Mouse (Mus musculus) naive thymus-derived CD4-positive, alpha-beta T cell, adult 2 months (primary cell): ENCODE measurements around the gene Tacc2.

Source experiments
- DNase-seq: peaks from one replicate; pipeline ENCODE4 v3.0.0-alpha.2; 2011; ENCODE audit warnings: low read depth

Gene Tacc2

DNA sequence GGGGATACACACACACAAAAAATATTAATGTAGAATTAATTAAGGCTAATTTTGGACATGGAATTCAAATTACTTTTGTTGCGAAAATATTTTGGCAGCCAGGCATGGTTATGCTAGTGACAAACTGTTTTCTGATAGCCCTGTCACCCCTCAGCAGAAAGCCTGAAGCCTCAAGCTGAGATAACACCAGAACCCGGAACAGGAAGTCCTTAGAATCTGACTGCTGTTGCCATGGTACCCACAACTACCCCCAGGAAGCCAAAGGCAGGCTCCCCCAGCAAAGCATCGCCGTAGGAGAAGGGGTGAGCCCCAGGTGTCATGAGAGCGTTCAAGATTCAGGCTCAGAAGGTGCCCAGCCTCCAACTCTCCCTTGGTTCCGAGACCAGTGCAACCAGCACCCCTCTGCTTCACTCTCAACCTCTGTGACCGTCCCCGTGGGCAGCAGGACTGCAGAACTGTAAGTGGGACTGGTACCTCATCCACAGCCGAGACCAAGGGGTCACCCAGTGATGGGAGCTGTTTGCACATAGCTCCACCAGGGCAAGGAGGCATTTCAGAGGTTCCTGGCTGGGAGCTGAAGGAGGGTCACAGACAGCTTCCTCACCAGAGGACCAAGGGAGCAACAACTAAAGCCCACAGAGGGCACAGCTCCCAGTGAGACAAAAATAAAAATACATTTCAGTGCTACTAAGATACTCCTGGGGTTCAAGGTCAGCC, 196.8 kb downstream of the Tacc2 start, which contains the start of gene Btbd16:
Gene Btbd16 (plus strand): TSS at position 156 of the 717 bp plus-strand sequence.
- DNase-seq, result peak; percentile 52

GRCm38 (mm10) chr7:130780866-130781419, 203.7 kb downstream of the Tacc2 start:
- no peak for DNase-seq

DNA sequence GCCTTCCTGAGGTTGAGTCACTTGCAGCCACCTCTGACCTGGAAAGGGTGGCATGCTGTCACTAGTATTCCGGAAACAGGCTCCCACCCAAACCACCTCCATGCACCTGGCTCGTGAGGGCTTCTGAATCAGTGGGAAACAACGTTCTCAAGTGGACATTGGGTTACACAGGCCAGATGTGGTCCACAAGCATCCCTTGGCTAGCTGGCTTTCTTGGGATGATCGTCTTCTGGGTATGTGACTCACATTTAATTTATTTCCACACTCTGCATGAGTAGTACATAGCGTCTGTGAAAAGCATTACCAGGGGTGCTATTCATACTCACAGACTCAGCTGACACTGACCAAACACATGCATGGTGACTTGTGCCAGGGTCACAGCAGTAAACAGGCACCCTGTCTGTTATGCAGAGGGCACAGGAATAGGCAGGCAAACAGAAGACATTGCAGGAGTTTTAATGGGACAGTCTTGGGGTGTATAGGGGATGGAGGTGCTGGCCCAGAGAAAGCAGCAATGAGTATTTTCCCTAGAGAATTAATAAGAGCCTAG, 205.3 kb downstream of the Tacc2 start:
- no peak for DNase-seq

- DNase-seq, result no peak
These were observed 208.8 kb downstream of the Tacc2 start for GRCm38 (mm10) chr7:130785923-130786575.

- DNase-seq, result no peak
These were observed 209.5 kb downstream of the Tacc2 start for GRCm38 (mm10) chr7:130786708-130787107.

- no peak for DNase-seq
These were observed 210.3 kb downstream of the Tacc2 start for GRCm38 (mm10) chr7:130787537-130787936.

GRCm38 (mm10) chr7:130788950-130789349, 211.7 kb downstream of the Tacc2 start:
- DNase-seq, result no peak

GRCm38 (mm10) chr7:130789456-130789855, 212.2 kb downstream of the Tacc2 start:
- DNase-seq, result no peak

DNA sequence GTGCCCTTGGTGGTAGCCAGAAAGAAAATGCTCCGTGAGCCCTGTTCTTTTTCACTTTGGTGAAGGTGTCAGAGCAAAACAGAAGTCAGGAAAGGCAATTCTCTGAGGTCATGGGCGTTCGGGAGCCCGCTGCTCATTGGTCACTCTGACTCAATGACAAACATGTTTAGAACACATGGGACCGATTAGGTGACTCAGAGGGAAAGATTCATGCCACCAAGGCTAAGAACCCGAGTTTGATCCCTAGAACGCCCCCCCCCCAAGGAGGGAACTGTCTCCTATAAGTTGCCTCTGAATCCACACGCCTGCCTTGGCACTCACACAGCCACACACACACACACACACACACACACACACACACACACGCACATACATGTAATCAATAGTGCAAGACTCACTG, 216.4 kb downstream of the Tacc2 start:
- no peak for DNase-seq

GRCm38 (mm10) chr7:130796786-130797185, 219.5 kb downstream of the Tacc2 start:
- peak; percentile 26 for DNase-seq

GRCm38 (mm10) chr7:130797524-130797923, 220.3 kb downstream of the Tacc2 start:
- no peak for DNase-seq

DNA sequence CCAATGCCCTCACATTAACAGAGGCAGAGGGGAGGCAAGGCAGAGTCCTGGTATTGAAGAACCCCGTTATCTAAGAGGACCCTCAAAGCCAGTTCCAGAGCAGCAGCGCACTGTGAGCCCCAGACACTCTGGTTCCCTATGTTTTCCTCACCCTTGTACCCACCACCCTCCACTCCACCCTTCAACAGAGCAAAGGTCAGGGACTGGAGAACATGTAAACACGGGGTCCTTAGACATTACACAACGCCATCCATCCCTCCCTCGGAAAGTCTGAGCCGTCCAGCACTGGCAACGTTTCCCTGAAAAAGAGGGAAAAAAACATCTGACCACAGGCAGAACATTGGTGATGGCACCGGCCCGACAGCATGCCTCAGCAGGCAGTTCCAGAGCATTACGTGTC, 222.2 kb downstream of the Tacc2 start:
- DNase-seq, result no peak

DNA sequence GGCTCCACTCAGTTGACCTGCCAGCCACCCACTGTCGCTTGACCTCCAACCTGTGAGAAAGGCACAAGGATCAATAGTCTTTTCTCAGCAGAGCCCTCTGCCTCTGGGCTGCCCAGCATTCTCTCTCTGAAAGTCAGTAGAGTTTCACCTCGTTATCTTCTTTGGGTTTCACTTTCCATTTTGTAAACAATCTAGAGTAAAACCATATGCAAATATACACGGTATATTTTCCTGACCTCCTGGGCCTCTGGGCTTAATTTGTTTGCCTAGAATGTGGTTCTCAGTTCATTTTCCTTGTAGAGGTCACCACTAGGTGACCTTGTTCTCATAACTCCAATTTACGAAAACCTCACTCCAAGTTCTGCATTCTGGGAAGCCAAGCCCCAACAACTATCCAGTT, 223.4 kb downstream of the Tacc2 start:
- DNase-seq, result no peak

- DNase-seq, result peak; percentile 13
These were observed 224.6 kb downstream of the Tacc2 start for GRCm38 (mm10) chr7:130801811-130802210.

- no peak for DNase-seq
These were observed 226.1 kb downstream of the Tacc2 start for GRCm38 (mm10) chr7:130803251-130803825.

DNA sequence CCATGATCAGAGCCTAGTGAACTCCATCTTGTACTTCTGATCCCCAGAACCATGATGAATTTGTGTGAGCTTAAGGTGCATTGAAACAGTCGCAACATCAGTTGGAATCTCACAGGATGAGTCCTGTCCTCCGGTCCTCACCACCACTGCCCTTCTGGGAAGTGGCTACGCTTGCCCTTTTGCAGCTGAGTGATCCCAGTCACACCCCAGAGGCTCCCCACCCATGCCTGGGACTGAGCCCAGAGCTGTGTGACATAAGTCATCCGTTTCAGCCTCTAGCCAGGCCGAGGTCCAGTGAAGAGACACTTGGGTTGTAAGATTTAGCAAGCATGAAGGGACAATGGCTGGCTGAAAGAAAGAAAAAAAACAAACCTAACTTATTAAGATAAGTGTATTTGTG, 227.8 kb downstream of the Tacc2 start:
- no peak for DNase-seq

DNA sequence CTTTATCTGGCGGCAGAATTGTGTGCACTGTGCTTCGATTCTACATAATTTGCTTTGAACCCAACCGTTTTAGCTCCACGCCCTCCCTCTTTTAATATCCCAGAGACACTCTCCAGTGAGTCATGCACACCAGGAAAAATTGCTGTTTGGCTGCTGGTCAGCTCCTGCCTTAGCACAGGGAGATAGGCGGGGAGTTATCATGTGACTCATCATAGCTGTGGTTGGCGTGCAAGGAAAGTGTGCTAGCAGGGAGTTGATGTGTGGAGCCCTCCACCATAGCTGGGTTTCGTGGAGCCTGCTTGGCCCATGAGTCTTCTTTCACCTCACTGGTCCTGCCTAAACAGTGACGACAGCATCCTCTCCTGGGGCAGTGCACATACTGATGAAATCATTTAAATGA, 230.5 kb downstream of the Tacc2 start:
- DNase-seq, result no peak

- DNase-seq, result no peak
These were observed 231.5 kb downstream of the Tacc2 start for GRCm38 (mm10) chr7:130808694-130809093.

GRCm38 (mm10) chr7:130810238-130810637, 233.0 kb downstream of the Tacc2 start:
- DNase-seq, result no peak

DNA sequence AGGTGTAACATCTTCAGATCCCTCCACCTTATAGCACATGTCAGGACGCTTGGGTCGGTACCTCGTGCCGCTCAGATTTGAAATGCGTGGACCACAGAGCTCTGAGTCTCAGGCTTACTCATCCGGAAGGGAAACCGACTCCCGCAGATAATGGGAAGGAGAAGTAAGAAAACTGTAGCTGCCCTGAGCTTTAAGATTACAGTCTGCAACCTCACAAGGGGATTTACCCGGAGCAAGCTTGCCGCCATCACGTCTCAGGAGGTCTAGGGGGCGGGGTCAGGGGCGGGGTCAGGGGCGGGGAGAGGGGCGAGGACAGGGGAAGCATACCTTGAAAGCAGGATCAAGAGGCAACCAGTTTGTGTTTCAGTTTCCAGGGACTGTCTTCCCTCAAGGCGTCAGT, 235.2 kb downstream of the Tacc2 start:
- DNase-seq, result peak; percentile 18
